Mouse (Mus musculus) neural tube, embryonic 11.5 days (tissue): ENCODE results near the gene Stat2. TPM values are rescaled to one million over a fixed set of nuclear protein-coding genes. Genes with fewer than 3 reads are reported as not detected.
A peak's percentile ranks its signal among the peaks of the same experiment; 100 is the strongest.
"Not testable (repeated sequence)": the region's sequence is repeated elsewhere in the genome, so short reads cannot be mapped to it uniquely, and the experiment has no call there.

Experiments used
- ATAC-seq: fragments of 200-750 bp; cut with Nextera tagmentation; 2 replicates; pipeline ENCODE4 v1.8.0; 2017; ENCODE audit warnings: moderate number of reproducible peaks, mild to moderate bottlenecking, moderate TSS enrichment, moderate library complexity; ENCODE audit not compliant: insufficient read depth, low FRiP score, low TSS enrichment
- DNase-seq: peaks from one replicate; pipeline ENCODE4 v3.0.0-alpha.2; 2015; ENCODE audit warnings: low spot score
- H3K27ac ChIP-seq: fragments of 300-500 bp; sonication (generic); 2 replicates; pipeline ENCODE4 v1.5.1; 2014; ENCODE audit warnings: low read depth, mild to moderate bottlenecking, low read length
- H3K27me3 ChIP-seq: fragments of 300-500 bp; sonication (generic); 2 replicates; pipeline ENCODE4 v1.6.1; 2014; ENCODE audit warnings: mild to moderate bottlenecking, low read length, mixed read lengths; ENCODE audit not compliant: control insufficient read depth, insufficient read depth
- H3K36me3 ChIP-seq: fragments of 300-500 bp; sonication (generic); 2 replicates; pipeline ENCODE4 v1.6.1; 2014; ENCODE audit warnings: mild to moderate bottlenecking, low read length, moderate library complexity, mixed read lengths; ENCODE audit not compliant: control insufficient read depth, insufficient read depth
- H3K4me1 ChIP-seq: fragments of 300-500 bp; sonication (generic); 2 replicates; pipeline ENCODE4 v1.6.1; 2014; ENCODE audit warnings: low read length, mixed read lengths; ENCODE audit not compliant: control insufficient read depth, insufficient read depth
- H3K4me2 ChIP-seq: fragments of 300-500 bp; sonication (generic); 2 replicates; pipeline ENCODE4 v1.6.1; 2014; ENCODE audit warnings: low read depth, mild to moderate bottlenecking, moderate library complexity
- H3K4me3 ChIP-seq: fragments of 300-500 bp; sonication (generic); 2 replicates; pipeline ENCODE4 v1.5.1; 2014; ENCODE audit warnings: low read depth, low read length
- H3K9ac ChIP-seq: fragments of 300-500 bp; sonication (generic); 2 replicates; pipeline ENCODE4 v1.6.1; 2014; ENCODE audit warnings: mild to moderate bottlenecking, low read length
- H3K9me3 ChIP-seq: fragments of 300-500 bp; sonication (generic); 2 replicates; pipeline ENCODE4 v1.6.1; 2016; ENCODE audit warnings: low read length; ENCODE audit not compliant: control insufficient read depth
- WGBS: fragments of 180-500 bp; shearing (Covaris S2); extraction: QIAGEN DNeasy Blood & Tissue Kit; methylation state at CpG from one replicate; pipeline ENCODE4 v1.1.7; 2014; 5-methylcytosine and 5-hydroxymethylcytosine counted together
- polyA plus RNA-seq: library from polyadenylated mRNA; unstranded; fragments of >200 nt; fragmentation: Nextera tagmentation; extraction: Ambion mirVana; gene quantifications from 2 replicates; pipeline ENCODE4 v1.2.1, GENCODE M21; 2014

The Stat2 gene
- polyA plus RNA-seq, 1 experiment from 2014 or later, result 17.2 TPM

DNA sequence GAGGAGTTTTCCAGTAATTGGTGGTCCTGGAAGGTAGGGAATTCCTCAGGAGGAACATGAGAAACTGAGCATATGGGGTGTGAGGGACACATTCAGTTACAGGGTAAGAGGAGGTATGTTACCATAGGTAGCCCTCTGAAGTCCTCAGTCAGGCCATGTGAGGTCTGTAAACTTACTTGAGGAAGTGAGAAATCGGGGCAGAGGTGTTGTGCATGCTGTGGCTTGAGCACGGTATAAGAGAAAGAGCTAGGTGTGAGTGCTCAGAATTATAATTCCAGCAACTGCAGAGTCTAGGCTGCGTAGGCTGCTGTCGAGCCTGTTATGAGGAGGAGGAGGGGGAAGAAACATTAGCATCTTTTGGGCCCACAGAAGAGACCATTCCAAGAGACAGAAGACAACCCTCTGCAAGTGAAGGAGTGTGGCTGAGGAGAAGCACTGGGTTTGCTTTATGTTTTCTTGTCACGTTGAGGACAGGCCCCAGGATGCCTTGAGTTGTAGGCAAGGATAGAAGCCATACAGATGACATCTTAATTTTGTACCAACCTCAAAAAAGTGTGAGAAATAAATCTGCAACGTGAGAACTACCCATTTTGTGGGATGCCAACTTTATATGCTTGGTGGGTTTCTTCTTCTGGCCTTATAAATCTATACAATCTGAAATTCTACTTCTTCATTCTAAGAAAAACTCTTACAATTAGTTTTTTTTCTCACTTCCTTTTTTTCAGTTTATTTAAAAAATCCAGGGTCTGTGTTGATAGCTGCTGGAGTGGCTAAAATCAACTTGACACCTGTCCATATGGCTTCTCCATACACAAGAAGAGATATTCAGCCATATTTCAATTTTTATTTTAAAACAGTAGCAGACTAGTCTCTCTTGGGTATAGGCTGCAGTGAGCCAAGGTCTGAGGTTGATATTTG lies 6.7 kb upstream of the Stat2 start:
- DNase-seq (no peak), ATAC-seq (no peak)
- Histone ChIP-seq H3K4me2 (no peak overlapping the region), H3K4me1 (no peaks in the 10 kb centered on the region), H3K27ac (no peak overlapping the region), H3K9me3 (no peaks in the 10 kb centered on the region), H3K4me3 (no peak overlapping the region), H3K9ac (no peak overlapping the region), H3K27me3 (no peaks in the 10 kb centered on the region), H3K36me3 (no peaks in the 10 kb centered on the region)
- 78% methylated on average over 6 of the region's 6 CpGs for WGBS

- DNase-seq (no peak), ATAC-seq (no peak)
- 81% methylated on average over 6 of the region's 6 CpGs for WGBS
- no peaks in the 10 kb centered on the region for H3K9me3 ChIP-seq
- no peak within 1 kb of the TSS for H3K4me2 ChIP-seq
- H3K4me1 ChIP-seq, result no peaks in the 10 kb centered on the region
- no peak within 1 kb of the TSS for H3K27ac ChIP-seq
- no peak within 1 kb of the TSS for H3K9ac ChIP-seq
- H3K36me3 ChIP-seq, result no peaks in the 10 kb centered on the region
- H3K27me3 ChIP-seq, result no peaks in the 10 kb centered on the region
- no peak within 1 kb of the TSS for H3K4me3 ChIP-seq
Observed at GRCm38 (mm10) chr10:128268371-128268770, 2.0 kb upstream of the Stat2 start, which contains the start of gene Apof. Gene Apof (plus strand): TSS chr10:128268671.

DNA sequence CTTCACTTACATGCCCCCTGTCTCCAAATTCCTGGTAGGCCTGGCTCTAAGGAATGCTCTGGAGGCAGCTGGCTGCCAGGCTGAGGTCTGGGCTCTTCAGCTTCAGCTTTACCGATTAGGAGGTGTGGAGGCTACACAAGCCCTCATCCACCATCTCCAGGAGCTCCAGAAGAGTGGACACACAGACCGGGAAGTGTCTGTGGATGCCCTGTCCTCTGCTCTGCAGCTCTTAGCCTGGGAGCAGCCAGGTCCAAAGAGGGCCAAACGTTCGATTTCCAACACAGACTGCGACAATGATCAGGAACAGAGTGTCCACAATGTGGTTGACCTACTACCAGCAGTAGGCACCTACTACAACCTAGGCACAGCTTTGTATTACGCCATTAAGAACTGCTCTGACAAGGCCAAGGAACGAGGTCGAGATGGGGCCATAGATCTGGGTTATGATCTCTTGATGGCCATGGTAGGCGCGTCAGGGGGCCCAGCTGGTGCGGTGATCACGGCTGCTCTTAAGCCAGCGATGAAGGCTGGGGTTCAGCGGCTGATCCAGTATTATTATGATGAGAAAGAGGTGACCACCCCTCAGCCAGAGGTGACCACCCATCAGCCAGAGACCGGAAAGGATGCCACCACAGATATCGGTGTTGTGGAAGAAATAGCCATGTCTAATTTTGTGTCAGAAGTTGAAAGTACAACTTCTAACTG lies 1.0 kb upstream of the Stat2 start:
- H3K4me2 ChIP-seq, result no peak overlapping the region; the same call in 1 of the 2 replicates
- H3K27me3 ChIP-seq, result no peaks in the 10 kb centered on the region
- no peak overlapping the region for H3K27ac ChIP-seq
- no peaks in the 10 kb centered on the region for H3K36me3 ChIP-seq
- ATAC-seq (no peak), DNase-seq (no peak)
- H3K4me3 ChIP-seq, result no peak overlapping the region
- 88% methylated on average over 16 of the region's 16 CpGs for WGBS
- H3K4me1 ChIP-seq, result no peaks in the 10 kb centered on the region
- no peaks in the 10 kb centered on the region for H3K9me3 ChIP-seq
- no peak overlapping the region for H3K9ac ChIP-seq

- H3K9ac ChIP-seq, result peak overlapping the region; percentile 82
- H3K27me3 ChIP-seq, result no peaks in the 10 kb centered on the region
- 42% methylated on average over 7 of the region's 7 CpGs for WGBS
- ATAC-seq (no peak), DNase-seq (no peak)
- no peaks in the 10 kb centered on the region for H3K9me3 ChIP-seq
- H3K4me1 ChIP-seq, result no peaks in the 10 kb centered on the region
- no peaks in the 10 kb centered on the region for H3K36me3 ChIP-seq
- H3K4me3 ChIP-seq, result peak overlapping the region; percentile 76
- peak overlapping the region; percentile 51 for H3K4me2 ChIP-seq
- H3K27ac ChIP-seq, result peak overlapping the region; percentile 60; the same call in 1 of the 2 replicates
Observed at GRCm38 (mm10) chr10:128270866-128271265, 507 bp downstream of the Stat2 start.

DNA sequence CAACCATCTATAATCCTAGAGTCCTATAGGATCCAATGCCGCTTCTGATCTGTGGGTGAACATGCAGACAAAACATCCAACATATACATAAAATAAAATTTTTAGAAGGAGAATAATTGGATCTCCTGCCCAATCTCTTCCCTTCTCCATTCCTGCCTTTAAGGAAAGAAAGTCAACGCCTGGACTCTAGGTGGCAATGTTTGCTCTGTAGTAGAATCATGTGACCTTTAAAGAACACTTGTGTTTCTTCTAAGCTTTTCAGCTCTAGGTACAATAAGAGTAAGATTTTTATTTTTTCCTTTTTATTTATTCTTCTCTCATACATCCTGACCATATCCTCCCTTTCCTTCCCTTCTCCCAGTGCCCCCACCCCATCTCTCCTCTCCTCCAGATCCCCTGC lies 1.5 kb downstream of the Stat2 start:
- no peaks in the 10 kb centered on the region for H3K9me3 ChIP-seq
- WGBS, result 68% methylated on average over 2 of the region's 2 CpGs
- H3K27ac ChIP-seq, result no peak overlapping the region
- no peak overlapping the region for H3K9ac ChIP-seq
- ATAC-seq, result no peak
- H3K4me2 ChIP-seq, result no peak overlapping the region
- H3K27me3 ChIP-seq, result no peaks in the 10 kb centered on the region
- H3K4me1 ChIP-seq, result no peaks in the 10 kb centered on the region
- no peak for DNase-seq
- H3K36me3 ChIP-seq, result no peaks in the 10 kb centered on the region
- no peak overlapping the region for H3K4me3 ChIP-seq

- H3K27me3 ChIP-seq, H3K27ac ChIP-seq, ATAC-seq, DNase-seq, H3K9ac ChIP-seq, H3K4me1 ChIP-seq, H3K4me2 ChIP-seq, H3K9me3 ChIP-seq, H3K4me3 ChIP-seq, H3K36me3 ChIP-seq: not testable (repeated sequence)
- 91% methylated on average over 4 of the region's 7 CpGs for WGBS
Observed at GRCm38 (mm10) chr10:128272819-128273439, 2.6 kb downstream of the Stat2 start.

DNA sequence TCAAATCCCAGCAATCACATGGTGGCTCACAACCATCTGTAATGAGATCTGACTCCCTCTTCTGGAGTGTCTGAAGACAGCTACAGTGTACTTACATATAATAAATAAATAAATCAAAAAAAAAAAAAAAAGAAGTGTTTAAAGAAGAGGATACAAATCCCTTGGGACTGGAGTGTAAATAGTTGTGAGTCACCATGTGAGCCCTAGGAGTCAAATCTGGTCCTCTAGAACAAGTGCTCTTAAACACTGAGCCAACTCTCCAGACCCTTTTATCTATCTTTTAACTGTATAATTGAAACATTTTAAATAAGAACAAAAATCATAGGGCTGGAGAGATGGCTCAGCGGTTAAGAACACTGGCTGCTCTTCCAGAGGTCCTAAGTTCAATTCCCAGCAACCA lies 5.0 kb downstream of the Stat2 start:
- not testable (repeated sequence) for H3K9ac ChIP-seq, H3K9me3 ChIP-seq, H3K4me1 ChIP-seq, H3K27me3 ChIP-seq, ATAC-seq, H3K36me3 ChIP-seq, H3K4me2 ChIP-seq, DNase-seq, H3K27ac ChIP-seq, H3K4me3 ChIP-seq
- WGBS, result 80% methylated on average over 1 of the region's 1 CpGs

DNA sequence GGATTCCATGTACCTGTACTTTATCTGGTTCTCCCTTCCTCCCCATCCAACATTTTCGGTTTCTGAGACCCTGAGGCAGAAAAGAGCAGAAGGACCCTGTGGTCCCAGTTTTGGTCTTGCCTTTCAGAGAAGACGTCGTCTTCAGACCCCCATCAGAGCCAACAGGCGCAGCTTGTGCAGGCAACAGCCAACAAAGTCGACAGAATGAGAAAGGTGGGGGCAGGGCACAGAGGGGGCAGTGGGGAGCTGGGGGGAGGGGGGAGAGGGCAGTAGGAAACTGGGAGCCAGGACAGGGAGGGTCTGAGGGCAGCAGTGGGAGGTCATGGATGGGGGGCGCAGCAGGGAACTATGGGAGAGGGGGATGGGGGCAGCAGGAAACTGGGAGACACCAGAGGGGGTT lies 7.8 kb downstream of the Stat2 start:
- H3K4me1 ChIP-seq, result no peaks in the 10 kb centered on the region
- DNase-seq, result no peak
- 50% methylated on average over 6 of the region's 6 CpGs for WGBS
- H3K27ac ChIP-seq, result no peak overlapping the region
- peaks cover 4% of the 10 kb centered on the region for H3K36me3 ChIP-seq
- no peak overlapping the region for H3K4me3 ChIP-seq
- H3K4me2 ChIP-seq, result no peak overlapping the region
- no peaks in the 10 kb centered on the region for H3K27me3 ChIP-seq
- H3K9me3 ChIP-seq, result no peaks in the 10 kb centered on the region
- ATAC-seq, result no peak
- H3K9ac ChIP-seq, result no peak overlapping the region
